Mouse (Mus musculus) stomach, embryonic 15.5 days (tissue): ENCODE measurements at regions not wholly inside any gene's neighbourhood (a gene's known extent, or its start where the extent isn't known, plus 50 kb on each side); places are given as distances from the start of the nearest gene placed in this dataset.

Experiments
- ATAC-seq: fragments of 200-750 bp; cut with Nextera tagmentation; 2 replicates; pipeline ENCODE4 v1.8.0; 2017; ENCODE audit warnings: low read depth, moderate number of reproducible peaks, moderate TSS enrichment; ENCODE audit not compliant: insufficient read depth, low FRiP score
- H3K27ac ChIP-seq: fragments of 300-500 bp; sonication (generic); 2 replicates; pipeline ENCODE4 v1.5.1; 2015; ENCODE audit warnings: mild to moderate bottlenecking, inconsistent platforms
- H3K27me3 ChIP-seq: fragments of 300-500 bp; sonication (generic); replicated peaks from 2 replicates; pipeline ENCODE4 v1.6.1; 2015; ENCODE audit warnings: inconsistent platforms
- H3K36me3 ChIP-seq: fragments of 300-500 bp; sonication (generic); 2 replicates; pipeline ENCODE4 v1.6.1; 2015; ENCODE audit warnings: inconsistent platforms
- H3K4me1 ChIP-seq: fragments of 300-500 bp; sonication (generic); 2 replicates; pipeline ENCODE4 v1.6.1; 2015; ENCODE audit warnings: inconsistent platforms
- H3K4me2 ChIP-seq: fragments of 300-500 bp; sonication (generic); 2 replicates; pipeline ENCODE4 v1.6.1; 2015; ENCODE audit warnings: mild to moderate bottlenecking, inconsistent platforms
- H3K4me3 ChIP-seq: fragments of 300-500 bp; sonication (generic); replicated peaks from 2 replicates; pipeline ENCODE4 v1.5.1; 2015; ENCODE audit warnings: inconsistent platforms
- H3K9ac ChIP-seq: fragments of 300-500 bp; sonication (generic); 2 replicates; pipeline ENCODE4 v1.6.1; 2015; ENCODE audit warnings: inconsistent platforms
- H3K9me3 ChIP-seq: fragments of 300-500 bp; sonication (generic); 2 replicates; pipeline ENCODE4 v1.6.1; 2016; ENCODE audit warnings: inconsistent platforms
- WGBS: fragments of 180-500 bp; shearing (Covaris S2); methylation state at CpG from one replicate; pipeline ENCODE4 v1.1.7; 2015; 5-methylcytosine and 5-hydroxymethylcytosine counted together

- Histone ChIP-seq H3K27me3 (no peaks in the 10 kb centered on the region), H3K4me2 (no peak overlapping the region), H3K9me3 (no peaks in the 10 kb centered on the region), H3K36me3 (no peaks in the 10 kb centered on the region), H3K27ac (no peak overlapping the region), H3K4me1 (no peaks in the 10 kb centered on the region), H3K9ac (no peak overlapping the region), H3K4me3 (no peak overlapping the region)
- WGBS = 74% methylated on average over 4 of the region's 4 CpGs
- ATAC-seq = no peak
Observed at GRCm38 (mm10) chr4:61909409-61909808, 74.4 kb upstream of the Mup5 start.

GRCm38 (mm10) chr4:61902136-61902535 is 67.1 kb upstream of the Mup5 start:
- no peaks in the 10 kb centered on the region for H3K4me1 ChIP-seq
- H3K9me3 ChIP-seq = no peaks in the 10 kb centered on the region
- no peak overlapping the region for H3K9ac ChIP-seq
- no peak overlapping the region for H3K27ac ChIP-seq
- WGBS = 86% methylated on average over 9 of the region's 9 CpGs
- H3K27me3 ChIP-seq = no peaks in the 10 kb centered on the region
- no peaks in the 10 kb centered on the region for H3K36me3 ChIP-seq
- H3K4me3 ChIP-seq = no peak overlapping the region
- H3K4me2 ChIP-seq = no peak overlapping the region
- ATAC-seq = no peak; the same call in 1 of the 2 replicates

- Histone ChIP-seq H3K4me2 (no peak overlapping the region), H3K4me1 (no peaks in the 10 kb centered on the region), H3K27me3 (no peaks in the 10 kb centered on the region), H3K9me3 (no peaks in the 10 kb centered on the region), H3K27ac (no peak overlapping the region), H3K36me3 (no peaks in the 10 kb centered on the region), H3K4me3 (no peak overlapping the region), H3K9ac (no peak overlapping the region)
- 80% methylated on average over 14 of the region's 14 CpGs for WGBS
- 0 out of 2 replicates have a peak, but pooled peaks have one; percentile 39 for ATAC-seq
Observed at GRCm38 (mm10) chr4:61898184-61898583, 63.2 kb upstream of the Mup5 start.

GRCm38 (mm10) chr4:61897176-61897575 is 62.1 kb upstream of the Mup5 start:
- 57% methylated on average over 7 of the region's 7 CpGs for WGBS
- no peak overlapping the region for H3K4me3 ChIP-seq
- H3K9ac ChIP-seq = no peak overlapping the region
- peak; percentile 35; the same call in 1 of the 2 replicates for ATAC-seq
- H3K27ac ChIP-seq = no peak overlapping the region
- no peaks in the 10 kb centered on the region for H3K4me1 ChIP-seq
- H3K4me2 ChIP-seq = no peak overlapping the region
- no peaks in the 10 kb centered on the region for H3K27me3 ChIP-seq
- no peaks in the 10 kb centered on the region for H3K36me3 ChIP-seq
- no peaks in the 10 kb centered on the region for H3K9me3 ChIP-seq
